Mouse (Mus musculus): ENCODE measurements around the gene Mkln1. TPM values are rescaled to one million over a fixed set of nuclear protein-coding genes. Genes with fewer than 3 reads are reported as not detected.

Gene Mkln1
- polyA plus RNA-seq, 1 experiment from 2014 or later, result 126 TPM

GRCm38 (mm10) chr6:31521491-31522355, 123.2 kb downstream of the Mkln1 start:
- 84% methylated on average over 8 of the region's 8 CpGs for WGBS
- no peak overlapping the region for H3K27ac ChIP-seq

GRCm38 (mm10) chr6:31522478-31522877, 123.9 kb downstream of the Mkln1 start:
- H3K4me2 ChIP-seq, result no peak overlapping the region
- WGBS, result 96% methylated on average over 4 of the region's 4 CpGs
- no peaks in the 10 kb centered on the region for H3K9me3 ChIP-seq
- peaks cover 13% of the 10 kb centered on the region for H3K4me1 ChIP-seq
- no peak overlapping the region for H3K9ac ChIP-seq
- no peak for ATAC-seq (replicated peaks)
- 0 out of 2 replicates have a peak overlapping the region, but pooled peaks have one; percentile 4 for H3K27ac ChIP-seq
- H3K4me3 ChIP-seq, result no peak overlapping the region
- no peaks in the 10 kb centered on the region for H3K27me3 ChIP-seq (replicated peaks)
- peaks cover 6% of the 10 kb centered on the region; the same call in 1 of the 2 replicates for H3K36me3 ChIP-seq (replicated peaks)

More at GRCm38 (mm10) chr6:31521491-31522355, 123.2 kb downstream of the Mkln1 start:
- H3K9me3 ChIP-seq, result no peaks in the 10 kb centered on the region
- H3K36me3 ChIP-seq (replicated peaks), result peaks cover 6% of the 10 kb centered on the region; the same call in 1 of the 2 replicates
- H3K4me3 ChIP-seq, result no peak overlapping the region
- no peak for ATAC-seq (replicated peaks)
- H3K27me3 ChIP-seq (replicated peaks), result no peaks in the 10 kb centered on the region
- H3K4me2 ChIP-seq, result no peak overlapping the region
- no peak overlapping the region for H3K9ac ChIP-seq
- H3K4me1 ChIP-seq, result peaks cover 13% of the 10 kb centered on the region

GRCm38 (mm10) chr6:31523039-31523438, 124.5 kb downstream of the Mkln1 start:
- Histone ChIP-seq H3K4me1 (peaks cover 13% of the 10 kb centered on the region), H3K4me3 (no peak overlapping the region), H3K9ac (no peak overlapping the region), H3K4me2 (no peak overlapping the region), H3K27ac (peak overlapping the region; percentile 4; the same call in 1 of the 2 replicates), H3K27me3 (replicated peaks) (no peaks in the 10 kb centered on the region), H3K36me3 (replicated peaks) (peaks cover 6% of the 10 kb centered on the region; the same call in 1 of the 2 replicates), H3K9me3 (no peaks in the 10 kb centered on the region)
- no peak for ATAC-seq (replicated peaks)
- 41% methylated on average over 5 of the region's 5 CpGs for WGBS

- Histone ChIP-seq H3K4me1 (peaks cover 13% of the 10 kb centered on the region), H3K36me3 (replicated peaks) (peaks cover 6% of the 10 kb centered on the region; the same call in 1 of the 2 replicates), H3K27ac (peak overlapping the region; percentile 4; the same call in 1 of the 2 replicates), H3K4me2 (no peak overlapping the region), H3K4me3 (no peak overlapping the region), H3K27me3 (replicated peaks) (no peaks in the 10 kb centered on the region), H3K9ac (no peak overlapping the region), H3K9me3 (no peaks in the 10 kb centered on the region)
- WGBS, result 96% methylated on average over 4 of the region's 4 CpGs
- no peak for ATAC-seq (replicated peaks)
Observed at GRCm38 (mm10) chr6:31523657-31524056, 125.1 kb downstream of the Mkln1 start.

GRCm38 (mm10) chr6:31524121-31524520, 125.6 kb downstream of the Mkln1 start:
- Histone ChIP-seq H3K9ac (no peak overlapping the region), H3K4me3 (no peak overlapping the region), H3K27me3 (replicated peaks) (no peaks in the 10 kb centered on the region), H3K9me3 (no peaks in the 10 kb centered on the region), H3K36me3 (replicated peaks) (peaks cover 6% of the 10 kb centered on the region; the same call in 1 of the 2 replicates), H3K4me2 (no peak overlapping the region), H3K4me1 (peaks cover 13% of the 10 kb centered on the region), H3K27ac (no peak overlapping the region)
- 91% methylated on average over 13 of the region's 13 CpGs for WGBS
- ATAC-seq (replicated peaks), result no peak

GRCm38 (mm10) chr6:31524647-31525046, 126.1 kb downstream of the Mkln1 start:
- no peak for ATAC-seq (replicated peaks)
- Histone ChIP-seq H3K27me3 (replicated peaks) (no peaks in the 10 kb centered on the region), H3K4me3 (no peak overlapping the region), H3K27ac (no peak overlapping the region), H3K4me1 (peaks cover 13% of the 10 kb centered on the region), H3K9me3 (no peaks in the 10 kb centered on the region), H3K36me3 (replicated peaks) (peaks cover 6% of the 10 kb centered on the region; the same call in 1 of the 2 replicates), H3K4me2 (no peak overlapping the region), H3K9ac (no peak overlapping the region)
- 93% methylated on average over 8 of the region's 8 CpGs for WGBS

- Histone ChIP-seq H3K36me3 (replicated peaks) (peaks cover 6% of the 10 kb centered on the region; the same call in 1 of the 2 replicates), H3K4me1 (peaks cover 13% of the 10 kb centered on the region), H3K4me2 (no peak overlapping the region), H3K9ac (no peak overlapping the region), H3K9me3 (no peaks in the 10 kb centered on the region), H3K4me3 (no peak overlapping the region), H3K27ac (no peak overlapping the region), H3K27me3 (replicated peaks) (no peaks in the 10 kb centered on the region)
- WGBS, result 69% methylated on average over 6 of the region's 6 CpGs
- peak; percentile 68 for ATAC-seq (replicated peaks)
Observed at GRCm38 (mm10) chr6:31525231-31525900, 126.8 kb downstream of the Mkln1 start.

- Histone ChIP-seq H3K27me3 (replicated peaks) (no peaks in the 10 kb centered on the region), H3K4me2 (no peak overlapping the region), H3K4me3 (no peak overlapping the region), H3K36me3 (replicated peaks) (peaks cover 6% of the 10 kb centered on the region; the same call in 1 of the 2 replicates), H3K9me3 (no peaks in the 10 kb centered on the region), H3K4me1 (peaks cover 13% of the 10 kb centered on the region), H3K9ac (no peak overlapping the region), H3K27ac (no peak overlapping the region)
- no peak for ATAC-seq (replicated peaks)
- 94% methylated on average over 5 of the region's 5 CpGs for WGBS
Observed at GRCm38 (mm10) chr6:31526929-31527328, 128.4 kb downstream of the Mkln1 start.

GRCm38 (mm10) chr6:31527897-31528296, 129.4 kb downstream of the Mkln1 start:
- H3K4me2 ChIP-seq, result no peak overlapping the region
- no peak for ATAC-seq (replicated peaks)
- no peak overlapping the region for H3K27ac ChIP-seq
- no peaks in the 10 kb centered on the region for H3K9me3 ChIP-seq
- no peaks in the 10 kb centered on the region for H3K36me3 ChIP-seq (replicated peaks)
- no peak overlapping the region for H3K9ac ChIP-seq
- H3K4me3 ChIP-seq, result no peak overlapping the region
- WGBS, result 73% methylated on average over 7 of the region's 7 CpGs
- no peaks in the 10 kb centered on the region for H3K27me3 ChIP-seq (replicated peaks)
- peaks cover 8% of the 10 kb centered on the region for H3K4me1 ChIP-seq

GRCm38 (mm10) chr6:31528339-31528738, 129.8 kb downstream of the Mkln1 start:
- H3K9me3 ChIP-seq, result no peaks in the 10 kb centered on the region
- no peak overlapping the region for H3K9ac ChIP-seq
- H3K27me3 ChIP-seq (replicated peaks), result no peaks in the 10 kb centered on the region
- H3K36me3 ChIP-seq (replicated peaks), result no peaks in the 10 kb centered on the region
- 89% methylated on average over 5 of the region's 5 CpGs for WGBS
- peaks cover 3% of the 10 kb centered on the region for H3K4me1 ChIP-seq
- no peak overlapping the region for H3K27ac ChIP-seq
- H3K4me3 ChIP-seq, result no peak overlapping the region
- no peak for ATAC-seq (replicated peaks)
- H3K4me2 ChIP-seq, result no peak overlapping the region

- H3K9me3 ChIP-seq, result no peaks in the 10 kb centered on the region
- ATAC-seq (replicated peaks), result no peak
- H3K27ac ChIP-seq, result no peak overlapping the region
- H3K4me2 ChIP-seq, result no peak overlapping the region
- H3K4me1 ChIP-seq, result no peaks in the 10 kb centered on the region
- no peaks in the 10 kb centered on the region for H3K36me3 ChIP-seq (replicated peaks)
- no peak overlapping the region for H3K9ac ChIP-seq
- H3K27me3 ChIP-seq (replicated peaks), result no peaks in the 10 kb centered on the region
- no peak overlapping the region for H3K4me3 ChIP-seq
- 93% methylated on average over 3 of the region's 3 CpGs for WGBS
Observed at GRCm38 (mm10) chr6:31531880-31532279, 133.3 kb downstream of the Mkln1 start.

- H3K4me2 ChIP-seq, result no peak overlapping the region
- H3K36me3 ChIP-seq (replicated peaks), result no peaks in the 10 kb centered on the region
- H3K9me3 ChIP-seq, result no peaks in the 10 kb centered on the region
- H3K9ac ChIP-seq, result no peak overlapping the region
- no peak overlapping the region for H3K4me3 ChIP-seq
- no peak for ATAC-seq (replicated peaks)
- H3K27me3 ChIP-seq (replicated peaks), result no peaks in the 10 kb centered on the region
- H3K4me1 ChIP-seq, result peaks cover 3% of the 10 kb centered on the region; the same call in 1 of the 2 replicates
- WGBS, result 99% methylated on average over 5 of the region's 5 CpGs
- no peak overlapping the region for H3K27ac ChIP-seq
Observed at GRCm38 (mm10) chr6:31534705-31535104, 136.2 kb downstream of the Mkln1 start.
